Mouse (Mus musculus) neural tube, embryonic 11.5 days (tissue): ENCODE measurements at regions not wholly inside any gene's neighbourhood (a gene's known extent, or its start where the extent isn't known, plus 50 kb on each side); places are given as distances from the start of the nearest gene placed in this dataset.
"Not testable (repeated sequence)": the region's sequence is repeated elsewhere in the genome, so short reads cannot be mapped to it uniquely, and the experiment has no call there.

Experiments
- ATAC-seq: fragments of 200-750 bp; cut with Nextera tagmentation; 2 replicates; pipeline ENCODE4 v1.8.0; 2017; ENCODE audit warnings: moderate number of reproducible peaks, mild to moderate bottlenecking, moderate TSS enrichment, moderate library complexity; ENCODE audit not compliant: insufficient read depth, low FRiP score, low TSS enrichment
- DNase-seq: peaks from one replicate; pipeline ENCODE4 v3.0.0-alpha.2; 2015; ENCODE audit warnings: low spot score
- H3K27ac ChIP-seq: fragments of 300-500 bp; sonication (generic); 2 replicates; pipeline ENCODE4 v1.5.1; 2014; ENCODE audit warnings: low read depth, mild to moderate bottlenecking, low read length
- H3K27me3 ChIP-seq: fragments of 300-500 bp; sonication (generic); 2 replicates; pipeline ENCODE4 v1.6.1; 2014; ENCODE audit warnings: mild to moderate bottlenecking, low read length, mixed read lengths; ENCODE audit not compliant: control insufficient read depth, insufficient read depth
- H3K36me3 ChIP-seq: fragments of 300-500 bp; sonication (generic); 2 replicates; pipeline ENCODE4 v1.6.1; 2014; ENCODE audit warnings: mild to moderate bottlenecking, low read length, moderate library complexity, mixed read lengths; ENCODE audit not compliant: control insufficient read depth, insufficient read depth
- H3K4me1 ChIP-seq: fragments of 300-500 bp; sonication (generic); 2 replicates; pipeline ENCODE4 v1.6.1; 2014; ENCODE audit warnings: low read length, mixed read lengths; ENCODE audit not compliant: control insufficient read depth, insufficient read depth
- H3K4me2 ChIP-seq: fragments of 300-500 bp; sonication (generic); 2 replicates; pipeline ENCODE4 v1.6.1; 2014; ENCODE audit warnings: low read depth, mild to moderate bottlenecking, moderate library complexity
- H3K4me3 ChIP-seq: fragments of 300-500 bp; sonication (generic); 2 replicates; pipeline ENCODE4 v1.5.1; 2014; ENCODE audit warnings: low read depth, low read length
- H3K9ac ChIP-seq: fragments of 300-500 bp; sonication (generic); 2 replicates; pipeline ENCODE4 v1.6.1; 2014; ENCODE audit warnings: mild to moderate bottlenecking, low read length
- H3K9me3 ChIP-seq: fragments of 300-500 bp; sonication (generic); 2 replicates; pipeline ENCODE4 v1.6.1; 2016; ENCODE audit warnings: low read length; ENCODE audit not compliant: control insufficient read depth
- WGBS: fragments of 180-500 bp; shearing (Covaris S2); extraction: QIAGEN DNeasy Blood & Tissue Kit; methylation state at CpG from one replicate; pipeline ENCODE4 v1.1.7; 2014; 5-methylcytosine and 5-hydroxymethylcytosine counted together

- DNase-seq (no peak), ATAC-seq (no peak)
- Histone ChIP-seq H3K9ac (no peak overlapping the region), H3K9me3 (no peaks in the 10 kb centered on the region), H3K27me3 (no peaks in the 10 kb centered on the region), H3K4me2 (no peak overlapping the region), H3K4me3 (no peak overlapping the region), H3K27ac (no peak overlapping the region), H3K4me1 (no peaks in the 10 kb centered on the region), H3K36me3 (no peaks in the 10 kb centered on the region)
- 92% methylated on average over 13 of the region's 13 CpGs for WGBS
Observed at GRCm38 (mm10) chr3:16071906-16072305, 65.7 kb upstream of the Gm5150 start.

GRCm38 (mm10) chr3:16070963-16071362, 64.7 kb upstream of the Gm5150 start:
- WGBS = 97% methylated on average over 1 of the region's 1 CpGs
- H3K36me3 ChIP-seq = no peaks in the 10 kb centered on the region
- no peak overlapping the region for H3K27ac ChIP-seq
- no peaks in the 10 kb centered on the region for H3K4me1 ChIP-seq
- H3K4me3 ChIP-seq = no peak overlapping the region
- ATAC-seq (no peak), DNase-seq (no peak)
- no peaks in the 10 kb centered on the region for H3K27me3 ChIP-seq
- no peak overlapping the region for H3K9ac ChIP-seq
- H3K4me2 ChIP-seq = no peak overlapping the region
- H3K9me3 ChIP-seq = no peaks in the 10 kb centered on the region

DNA sequence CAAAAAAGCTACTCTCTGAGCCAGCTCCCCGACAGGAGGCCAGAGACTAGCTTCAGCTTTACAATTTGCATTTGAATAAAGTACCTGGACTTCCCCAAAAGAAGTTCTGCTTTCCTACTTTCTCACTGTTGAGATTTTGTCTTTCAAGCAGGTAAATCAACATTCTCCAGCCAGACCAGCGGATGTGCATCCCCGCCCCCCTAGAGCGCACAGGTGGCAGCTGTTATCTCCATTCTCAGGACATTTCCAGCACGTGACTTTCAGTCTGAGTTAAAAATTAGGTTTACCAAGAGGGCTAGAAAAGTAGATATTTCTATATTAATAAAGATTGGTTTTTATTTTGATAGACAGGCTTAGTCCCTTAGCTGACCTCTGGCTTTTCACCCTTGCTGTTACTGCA, 51.5 kb upstream of the Gm5150 start:
- not testable (repeated sequence) for H3K9ac ChIP-seq

More for the DNA sequence above, 51.5 kb upstream of the Gm5150 start:
- WGBS = 88% methylated on average over 5 of the region's 5 CpGs
- not testable (repeated sequence) for H3K4me1 ChIP-seq, H3K27me3 ChIP-seq, H3K4me2 ChIP-seq, H3K27ac ChIP-seq, H3K9me3 ChIP-seq, DNase-seq, ATAC-seq, H3K4me3 ChIP-seq, H3K36me3 ChIP-seq
